Mouse (Mus musculus) liver, embryonic 13.5 days (tissue): ENCODE data around the gene Serpinb12. TPM values are rescaled to one million over a fixed set of nuclear protein-coding genes. Genes with fewer than 3 reads are reported as not detected.
"Not testable (repeated sequence)": the region's sequence is repeated elsewhere in the genome, so short reads cannot be mapped to it uniquely, and the experiment has no call there.

ENCODE experiments used
- ATAC-seq: fragments of 200-750 bp; cut with Nextera tagmentation; 2 replicates; pipeline ENCODE4 v1.8.0; 2017; ENCODE audit warnings: low read depth, mild to moderate bottlenecking, moderate number of reproducible peaks, moderate library complexity
- DNase-seq: peaks from one replicate; pipeline ENCODE4 v3.0.0; 2022
- H3K27ac ChIP-seq: fragments of 300-500 bp; sonication (generic); 2 replicates; pipeline ENCODE4 v1.5.1; 2015; ENCODE audit warnings: moderate library complexity, mild to moderate bottlenecking, inconsistent platforms
- H3K27me3 ChIP-seq: fragments of 300-500 bp; sonication (generic); 2 replicates; pipeline ENCODE4 v1.6.1; 2015; ENCODE audit warnings: mild to moderate bottlenecking, inconsistent platforms
- H3K36me3 ChIP-seq: fragments of 300-500 bp; sonication (generic); 2 replicates; pipeline ENCODE4 v1.6.1; 2015; ENCODE audit warnings: mild to moderate bottlenecking, inconsistent platforms
- H3K4me1 ChIP-seq: fragments of 300-500 bp; sonication (generic); replicated peaks from 2 replicates; pipeline ENCODE4 v1.6.1; 2015; ENCODE audit warnings: inconsistent platforms
- H3K4me2 ChIP-seq: fragments of 300-500 bp; sonication (generic); 2 replicates; pipeline ENCODE4 v1.6.1; 2015; ENCODE audit warnings: inconsistent platforms, mild to moderate bottlenecking, moderate library complexity
- H3K4me3 ChIP-seq: fragments of 300-500 bp; sonication (generic); replicated peaks from 2 replicates; pipeline ENCODE4 v1.5.1; 2015; ENCODE audit warnings: mild to moderate bottlenecking, inconsistent platforms
- H3K9ac ChIP-seq: fragments of 300-500 bp; sonication (generic); 2 replicates; pipeline ENCODE4 v1.6.1; 2015; ENCODE audit warnings: mild to moderate bottlenecking, inconsistent platforms
- H3K9me3 ChIP-seq: fragments of 300-500 bp; sonication (generic); replicated peaks from 2 replicates; pipeline ENCODE4 v1.6.1; 2016; ENCODE audit warnings: inconsistent platforms
- WGBS: fragments of 180-500 bp; shearing (Covaris S2); methylation state at CpG from one replicate; pipeline ENCODE4 v1.1.7; 2015; ENCODE audit not compliant: insufficient replicate concordance; 5-methylcytosine and 5-hydroxymethylcytosine counted together
- polyA plus RNA-seq: library from polyadenylated mRNA; unstranded; fragments of >200 nt; fragmentation: Nextera tagmentation; extraction: Ambion mirVana; gene quantifications from 2 replicates; pipeline ENCODE4 v1.2.1, GENCODE M21; 2015

Gene Serpinb12
- polyA plus RNA-seq = not detected in 2 replicates

DNA sequence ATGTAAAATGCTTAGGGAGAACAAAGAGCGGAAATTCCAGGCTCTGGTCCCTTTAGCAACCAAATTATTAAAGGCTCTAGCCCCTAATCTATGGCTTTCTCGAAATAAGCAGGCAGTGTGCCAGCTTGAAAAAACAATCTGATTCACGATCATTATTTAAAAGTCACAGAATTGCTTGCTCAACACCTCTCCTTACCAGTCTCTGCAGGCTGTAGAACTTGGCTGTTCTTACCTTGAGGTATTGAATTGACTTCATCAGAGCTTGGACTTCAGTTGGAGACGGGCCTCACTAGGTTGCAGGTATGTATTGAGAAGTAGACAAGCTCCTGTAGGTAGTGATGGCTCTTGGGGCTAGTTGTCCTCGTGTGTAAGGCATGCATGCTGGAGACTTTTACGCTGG is at the start of gene Serpinb12:
TSS of gene Serpinb12 (plus strand) at position 185 of the 400 bp plus-strand sequence.
- Histone ChIP-seq H3K36me3 (no peaks in the 10 kb centered on the region), H3K4me3 (no peak within 1 kb of the TSS), H3K4me1 (no peaks in the 10 kb centered on the region), H3K9me3 (no peaks in the 10 kb centered on the region), H3K27ac (no peak within 1 kb of the TSS), H3K27me3 (no peaks in the 10 kb centered on the region), H3K9ac (no peak within 1 kb of the TSS), H3K4me2 (no peak within 1 kb of the TSS)
- ATAC-seq (no peak), DNase-seq (no peak)
- WGBS = 53% methylated on average over 6 of the region's 6 CpGs

DNA sequence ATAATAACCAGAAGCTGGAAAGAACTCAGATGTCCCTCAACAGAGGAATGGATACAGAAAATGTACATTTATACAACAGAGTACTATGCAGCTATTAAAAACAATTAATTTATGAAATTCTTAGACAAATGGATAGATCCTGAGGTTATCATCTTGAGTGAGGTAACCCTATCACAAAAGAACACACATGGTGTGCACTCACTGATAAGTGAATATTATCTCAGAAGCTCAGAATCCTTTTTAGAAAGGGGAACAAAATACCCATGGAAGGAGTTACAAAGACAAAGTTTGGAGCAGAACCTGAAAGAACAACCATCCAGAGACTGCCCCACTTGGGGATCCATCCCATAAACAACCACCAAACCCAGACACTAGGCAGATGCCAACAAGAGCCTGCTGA is 39.1 kb upstream of the Serpinb12 start:
- H3K4me3 ChIP-seq, H3K4me1 ChIP-seq, H3K9me3 ChIP-seq, H3K27me3 ChIP-seq, H3K9ac ChIP-seq, H3K36me3 ChIP-seq, DNase-seq, H3K4me2 ChIP-seq, H3K27ac ChIP-seq, ATAC-seq: not testable (repeated sequence)

DNA sequence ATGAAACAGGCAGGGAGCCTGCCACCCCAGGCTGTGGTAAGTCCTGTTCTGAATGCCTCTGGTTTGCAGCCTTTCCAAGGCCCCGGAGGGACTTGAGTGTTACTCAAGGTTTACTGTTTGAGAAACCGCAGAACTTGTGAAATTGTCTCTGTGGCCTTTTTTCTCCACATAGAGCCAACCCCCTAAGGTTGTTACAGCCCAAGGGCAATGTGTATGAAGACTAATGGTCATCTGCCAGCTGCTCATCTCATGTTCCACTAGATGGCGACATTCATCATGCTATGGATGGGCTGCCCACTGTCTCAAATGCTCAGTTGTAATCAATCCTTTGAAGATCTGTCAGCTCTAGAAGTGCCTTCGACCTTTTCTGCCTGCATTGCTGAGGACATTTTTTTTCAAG is 32.8 kb upstream of the Serpinb12 start:
- no peak for DNase-seq
- ATAC-seq = no peak
- 14% methylated on average over 4 of the region's 4 CpGs for WGBS

DNA sequence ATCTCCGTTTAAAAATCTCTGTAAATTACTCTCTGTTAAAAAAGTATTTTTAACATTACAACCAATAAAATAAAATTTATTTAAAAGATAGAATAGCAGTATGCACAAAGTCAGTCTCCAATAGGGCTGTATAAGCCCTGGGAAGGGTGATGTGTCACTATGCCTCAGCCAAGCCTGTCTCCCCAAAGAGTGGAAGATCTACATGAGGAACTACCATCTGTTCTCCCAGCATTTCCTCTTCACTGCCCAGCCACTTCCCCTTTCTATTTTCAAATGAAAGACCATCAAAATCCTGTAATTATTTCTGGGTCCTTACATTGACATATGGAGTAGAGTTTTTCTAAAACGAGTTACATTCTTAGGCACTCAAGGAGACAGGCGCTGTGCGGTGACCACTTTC is 2.3 kb upstream of the Serpinb12 start:
- ATAC-seq = no peak
- Histone ChIP-seq H3K9ac (no peak overlapping the region), H3K4me1 (no peaks in the 10 kb centered on the region), H3K4me3 (no peak overlapping the region), H3K36me3 (no peaks in the 10 kb centered on the region), H3K27ac (no peak overlapping the region), H3K27me3 (no peaks in the 10 kb centered on the region), H3K9me3 (no peaks in the 10 kb centered on the region), H3K4me2 (no peak overlapping the region)
- 18% methylated on average over 4 of the region's 4 CpGs for WGBS
- no peak for DNase-seq

More for the DNA sequence above, 32.8 kb upstream of the Serpinb12 start:
- Histone ChIP-seq H3K4me2 (no peak overlapping the region), H3K4me3 (no peak overlapping the region), H3K4me1 (no peaks in the 10 kb centered on the region), H3K27ac (no peak overlapping the region), H3K9ac (no peak overlapping the region), H3K9me3 (no peaks in the 10 kb centered on the region), H3K27me3 (no peaks in the 10 kb centered on the region), H3K36me3 (no peaks in the 10 kb centered on the region)

DNA sequence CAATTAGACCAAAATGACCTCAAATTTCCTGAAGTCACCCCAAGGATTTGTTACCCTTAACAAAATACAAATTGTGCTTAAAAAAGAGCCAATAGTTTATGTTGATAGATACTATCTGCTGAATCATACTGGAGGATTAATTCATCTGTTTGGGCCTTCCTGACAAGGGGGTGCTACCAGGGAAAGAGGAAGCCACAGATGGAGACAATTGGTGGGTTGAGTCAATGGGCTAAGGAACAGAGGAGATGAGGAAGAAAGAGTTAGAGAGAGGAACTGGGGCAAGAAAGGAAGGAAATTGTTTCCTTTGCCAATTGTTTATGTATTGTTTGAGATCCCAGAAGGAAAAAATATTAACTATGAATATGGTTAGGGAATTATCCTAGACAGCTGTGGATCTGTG is 591 bp upstream of the Serpinb12 start:
- no peak for ATAC-seq
- no peaks in the 10 kb centered on the region for H3K4me1 ChIP-seq
- no peaks in the 10 kb centered on the region for H3K36me3 ChIP-seq
- no peak for DNase-seq
- no peak overlapping the region for H3K27ac ChIP-seq
- H3K4me3 ChIP-seq = no peak overlapping the region
- H3K4me2 ChIP-seq = no peak overlapping the region
- H3K9me3 ChIP-seq = no peaks in the 10 kb centered on the region
- H3K9ac ChIP-seq = no peak overlapping the region
- H3K27me3 ChIP-seq = no peaks in the 10 kb centered on the region

DNA sequence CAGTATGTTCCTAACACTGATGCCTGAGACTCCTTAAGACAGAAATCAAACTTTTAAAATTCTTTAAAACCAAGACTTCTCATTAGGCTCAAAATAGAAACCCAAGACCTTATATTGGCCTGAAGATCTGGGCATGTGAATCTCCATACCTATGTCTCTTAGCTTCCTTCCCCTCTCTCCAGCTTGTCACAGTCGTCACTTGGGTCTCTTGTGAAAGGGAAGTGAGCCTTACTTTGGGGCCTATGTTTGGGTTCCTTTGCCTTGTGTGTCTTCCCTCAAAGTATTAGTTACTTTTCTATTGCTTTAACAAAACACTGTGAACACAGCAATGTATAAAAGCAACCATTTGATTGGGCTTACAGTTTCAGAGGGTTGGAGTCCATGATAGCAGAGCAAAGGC is 13.0 kb downstream of the Serpinb12 start:
- no peak overlapping the region for H3K4me3 ChIP-seq
- ATAC-seq (no peak), DNase-seq (no peak)
- H3K9ac ChIP-seq = no peak overlapping the region
- H3K9me3 ChIP-seq = no peaks in the 10 kb centered on the region
- no peaks in the 10 kb centered on the region for H3K36me3 ChIP-seq
- H3K4me1 ChIP-seq = no peaks in the 10 kb centered on the region
- 29% methylated on average over 1 of the region's 1 CpGs for WGBS
- no peaks in the 10 kb centered on the region for H3K27me3 ChIP-seq
- H3K27ac ChIP-seq = no peak overlapping the region
- H3K4me2 ChIP-seq = no peak overlapping the region

DNA sequence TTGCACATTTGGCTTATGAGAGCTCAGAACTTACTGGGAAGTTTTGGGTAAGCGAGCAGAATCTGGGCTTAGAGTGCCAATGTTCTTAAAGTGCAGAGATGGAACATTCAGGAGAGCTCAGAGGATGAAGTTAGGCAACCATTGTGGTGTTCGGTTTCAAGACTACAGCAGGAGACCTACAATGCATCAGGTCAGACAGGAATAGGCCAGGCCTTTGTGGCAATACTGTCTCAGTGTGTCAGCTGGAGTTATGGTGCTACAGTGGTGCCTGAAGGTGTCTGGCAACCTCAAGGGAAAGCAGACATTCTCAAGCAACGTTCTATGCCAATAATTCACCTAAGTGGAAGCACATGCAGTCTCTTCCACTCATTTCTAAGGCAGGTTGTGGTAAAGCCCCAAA is 25.7 kb downstream of the Serpinb12 start:
- Histone ChIP-seq H3K36me3 (no peaks in the 10 kb centered on the region), H3K27me3 (no peaks in the 10 kb centered on the region), H3K4me2 (no peak overlapping the region), H3K4me1 (no peaks in the 10 kb centered on the region), H3K27ac (no peak overlapping the region), H3K9me3 (no peaks in the 10 kb centered on the region), H3K9ac (no peak overlapping the region), H3K4me3 (no peak overlapping the region)
- 54% methylated on average over 3 of the region's 3 CpGs for WGBS
- DNase-seq = no peak
- no peak for ATAC-seq

DNA sequence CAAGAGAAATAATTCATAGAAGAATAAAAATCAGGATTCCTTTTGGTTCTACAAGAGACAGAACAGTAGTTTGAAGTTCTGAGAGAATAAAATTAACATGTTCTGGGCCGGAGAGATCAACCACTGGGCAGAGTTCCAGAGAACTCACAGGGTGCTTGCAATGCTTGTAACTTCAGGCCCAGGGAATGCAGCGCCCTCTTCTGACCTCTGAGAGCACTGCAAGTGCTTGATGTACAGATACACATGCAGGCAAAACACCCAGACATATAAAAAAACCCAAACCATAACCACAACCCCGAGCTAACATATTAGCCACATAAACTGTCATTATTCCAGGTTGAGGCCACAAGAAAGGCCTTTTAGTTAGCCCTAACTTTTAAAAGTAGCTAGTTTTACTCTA is 26.8 kb downstream of the Serpinb12 start:
- no peak overlapping the region for H3K4me2 ChIP-seq
- no peaks in the 10 kb centered on the region for H3K9me3 ChIP-seq
- H3K36me3 ChIP-seq = no peaks in the 10 kb centered on the region
- 20% methylated on average over 3 of the region's 3 CpGs for WGBS
- no peak overlapping the region for H3K27ac ChIP-seq
- no peak overlapping the region for H3K9ac ChIP-seq
- DNase-seq (no peak), ATAC-seq (no peak)
- no peaks in the 10 kb centered on the region for H3K4me1 ChIP-seq
- no peaks in the 10 kb centered on the region for H3K27me3 ChIP-seq
- H3K4me3 ChIP-seq = no peak overlapping the region

DNA sequence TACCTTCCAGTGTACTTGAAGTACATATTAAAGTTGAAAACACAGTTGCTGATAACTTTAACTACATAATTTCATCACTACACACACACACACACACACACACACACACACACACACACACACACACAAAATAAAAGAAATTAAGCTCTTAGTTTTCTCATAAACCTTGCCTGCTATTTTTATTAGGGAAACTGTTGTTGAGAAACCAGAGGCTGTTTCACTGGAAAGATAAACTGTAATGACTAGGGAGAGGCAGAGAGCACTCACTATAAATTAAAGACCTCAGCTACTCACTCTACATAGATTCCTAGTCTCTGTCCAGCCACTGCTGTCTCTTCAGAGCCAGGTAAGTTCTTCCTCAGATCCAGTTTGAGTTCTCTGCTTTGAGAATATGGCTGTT is 46.4 kb downstream of the Serpinb12 start, which contains the start of gene Serpinb13:
TSS of gene Serpinb13 (plus strand) at position 301 of the 400 bp plus-strand sequence.
- no peaks in the 10 kb centered on the region for H3K27me3 ChIP-seq
- DNase-seq = no peak
- H3K27ac ChIP-seq = no peak within 1 kb of the TSS
- ATAC-seq = no peak
- H3K4me1 ChIP-seq = no peaks in the 10 kb centered on the region
- no peak within 1 kb of the TSS for H3K9ac ChIP-seq
- H3K4me3 ChIP-seq = no peak within 1 kb of the TSS
- H3K9me3 ChIP-seq = no peaks in the 10 kb centered on the region
- no peak within 1 kb of the TSS for H3K4me2 ChIP-seq
- no peaks in the 10 kb centered on the region for H3K36me3 ChIP-seq

DNA sequence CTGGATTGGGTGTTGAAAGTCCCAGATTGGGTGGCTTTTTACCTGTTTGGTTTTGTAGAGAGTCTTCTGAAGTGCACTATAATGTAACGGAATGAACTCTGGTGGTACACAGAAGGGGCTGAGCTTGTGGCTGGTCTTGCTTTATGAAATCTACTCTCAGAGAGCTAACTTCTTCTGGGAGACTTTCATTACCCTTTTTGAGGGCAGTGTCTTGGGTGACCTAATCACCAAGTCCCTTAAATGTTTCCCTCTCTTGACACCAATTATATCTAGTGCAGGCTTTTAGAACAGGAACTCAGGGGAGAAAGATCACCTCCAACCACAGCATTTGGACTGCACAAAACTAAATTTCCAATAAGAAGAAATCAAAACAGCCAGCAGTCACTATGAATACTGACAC is 48.8 kb downstream of the Serpinb12 start:
- no peak overlapping the region for H3K27ac ChIP-seq
- no peak overlapping the region for H3K4me2 ChIP-seq
- H3K4me1 ChIP-seq = no peaks in the 10 kb centered on the region
- H3K9ac ChIP-seq = no peak overlapping the region
- no peaks in the 10 kb centered on the region for H3K9me3 ChIP-seq
- no peaks in the 10 kb centered on the region for H3K36me3 ChIP-seq
- no peak overlapping the region for H3K4me3 ChIP-seq
- 74% methylated on average over 1 of the region's 1 CpGs for WGBS
- no peak for DNase-seq
- ATAC-seq = no peak
- H3K27me3 ChIP-seq = no peaks in the 10 kb centered on the region

DNA sequence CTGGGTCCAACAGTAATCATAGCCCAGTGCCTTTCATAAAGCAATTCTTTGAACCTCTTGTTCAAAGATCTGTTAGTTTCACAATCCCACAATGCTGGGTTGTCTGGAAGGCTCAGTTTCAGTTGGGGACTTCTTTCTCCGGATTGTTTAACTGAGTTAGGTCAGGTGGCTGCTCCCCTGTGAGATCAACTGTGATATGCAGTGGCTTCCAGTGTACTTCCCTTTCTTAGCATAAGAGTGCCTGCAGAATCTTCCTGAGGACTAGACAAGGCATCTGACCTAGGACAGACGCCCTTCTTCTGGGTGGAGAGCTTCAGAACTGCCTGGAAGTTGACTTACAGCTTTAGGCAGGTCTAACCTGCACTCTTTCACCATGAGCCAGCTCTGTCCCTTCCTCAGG is 49.6 kb downstream of the Serpinb12 start:
- 41% methylated on average over 2 of the region's 2 CpGs for WGBS
- no peak for DNase-seq
- ATAC-seq = no peak

DNA sequence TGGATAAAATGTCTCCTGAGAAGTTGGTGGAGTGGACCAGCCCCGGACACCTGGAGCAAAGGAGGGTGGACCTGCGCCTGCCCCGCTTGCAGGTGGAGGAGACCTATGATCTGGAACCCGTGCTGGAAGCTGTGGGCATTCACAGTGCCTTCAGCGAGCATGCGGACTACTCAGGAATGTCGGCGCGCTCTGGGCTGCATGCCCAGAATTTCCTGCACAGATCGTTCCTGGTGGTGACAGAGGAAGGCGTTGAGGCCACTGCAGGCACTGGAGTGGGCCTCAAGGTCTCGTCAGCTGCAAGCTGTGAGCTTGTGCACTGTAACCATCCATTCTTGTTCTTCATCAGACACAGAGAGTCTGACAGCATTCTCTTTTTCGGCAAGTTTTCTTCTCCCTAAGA is 66.2 kb downstream of the Serpinb12 start:
- H3K4me1 ChIP-seq = no peaks in the 10 kb centered on the region
- H3K27ac ChIP-seq = no peak overlapping the region
- H3K36me3 ChIP-seq = no peaks in the 10 kb centered on the region
- no peak overlapping the region for H3K4me2 ChIP-seq
- no peaks in the 10 kb centered on the region for H3K9me3 ChIP-seq
- H3K4me3 ChIP-seq = no peak overlapping the region
- H3K27me3 ChIP-seq = no peaks in the 10 kb centered on the region
- WGBS = 60% methylated on average over 13 of the region's 13 CpGs
- no peak overlapping the region for H3K9ac ChIP-seq
- ATAC-seq (no peak), DNase-seq (no peak)

More for the DNA sequence above, 49.6 kb downstream of the Serpinb12 start:
- H3K27ac ChIP-seq = no peak overlapping the region
- H3K27me3 ChIP-seq = no peaks in the 10 kb centered on the region
- H3K4me3 ChIP-seq = no peak overlapping the region
- H3K9me3 ChIP-seq = no peaks in the 10 kb centered on the region
- H3K36me3 ChIP-seq = no peaks in the 10 kb centered on the region
- no peak overlapping the region for H3K4me2 ChIP-seq
- H3K9ac ChIP-seq = no peak overlapping the region
- no peaks in the 10 kb centered on the region for H3K4me1 ChIP-seq

DNA sequence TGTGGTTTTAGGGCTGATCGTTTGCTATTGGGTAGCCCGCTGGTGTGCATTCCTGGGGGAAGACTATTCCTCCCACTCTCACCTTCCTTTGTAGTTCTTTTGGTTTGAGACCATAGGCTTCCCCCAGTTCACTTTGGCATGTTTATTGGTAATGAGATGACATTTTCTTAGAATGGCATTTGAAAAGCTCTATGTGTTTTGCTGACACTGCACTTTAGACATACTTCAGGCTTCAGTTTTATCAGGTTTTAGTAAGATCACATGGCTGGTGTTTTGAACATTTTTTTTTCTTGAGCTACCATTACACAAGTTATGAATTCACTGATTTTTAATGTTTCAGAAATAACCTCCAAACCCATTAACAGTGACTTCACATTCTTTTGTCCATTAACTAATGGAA is 67.5 kb downstream of the Serpinb12 start:
- Histone ChIP-seq H3K4me3 (no peak overlapping the region), H3K4me2 (no peak overlapping the region), H3K27me3 (no peaks in the 10 kb centered on the region), H3K27ac (no peak overlapping the region), H3K9ac (no peak overlapping the region), H3K36me3 (no peaks in the 10 kb centered on the region), H3K9me3 (no peaks in the 10 kb centered on the region), H3K4me1 (no peaks in the 10 kb centered on the region)
- whole genome bisulfite sequencing = 84% methylated on average over 2 of the region's 2 CpGs
- DNase-seq (no peak), ATAC-seq (no peak)
